Mouse (Mus musculus) stomach, embryonic 15.5 days (tissue): ENCODE results near the gene Sp3. TPM values are rescaled to one million over a fixed set of nuclear protein-coding genes. Genes with fewer than 3 reads are reported as not detected.

Experiments
- ATAC-seq: fragments of 200-750 bp; cut with Nextera tagmentation; 2 replicates; pipeline ENCODE4 v1.8.0; 2017; ENCODE audit warnings: low read depth, moderate number of reproducible peaks, moderate TSS enrichment; ENCODE audit not compliant: insufficient read depth, low FRiP score
- H3K27ac ChIP-seq: fragments of 300-500 bp; sonication (generic); 2 replicates; pipeline ENCODE4 v1.5.1; 2015; ENCODE audit warnings: mild to moderate bottlenecking, inconsistent platforms
- H3K27me3 ChIP-seq: fragments of 300-500 bp; sonication (generic); replicated peaks from 2 replicates; pipeline ENCODE4 v1.6.1; 2015; ENCODE audit warnings: inconsistent platforms
- H3K36me3 ChIP-seq: fragments of 300-500 bp; sonication (generic); 2 replicates; pipeline ENCODE4 v1.6.1; 2015; ENCODE audit warnings: inconsistent platforms
- H3K4me1 ChIP-seq: fragments of 300-500 bp; sonication (generic); 2 replicates; pipeline ENCODE4 v1.6.1; 2015; ENCODE audit warnings: inconsistent platforms
- H3K4me2 ChIP-seq: fragments of 300-500 bp; sonication (generic); 2 replicates; pipeline ENCODE4 v1.6.1; 2015; ENCODE audit warnings: mild to moderate bottlenecking, inconsistent platforms
- H3K4me3 ChIP-seq: fragments of 300-500 bp; sonication (generic); replicated peaks from 2 replicates; pipeline ENCODE4 v1.5.1; 2015; ENCODE audit warnings: inconsistent platforms
- H3K9ac ChIP-seq: fragments of 300-500 bp; sonication (generic); 2 replicates; pipeline ENCODE4 v1.6.1; 2015; ENCODE audit warnings: inconsistent platforms
- H3K9me3 ChIP-seq: fragments of 300-500 bp; sonication (generic); 2 replicates; pipeline ENCODE4 v1.6.1; 2016; ENCODE audit warnings: inconsistent platforms
- WGBS: fragments of 180-500 bp; shearing (Covaris S2); methylation state at CpG from one replicate; pipeline ENCODE4 v1.1.7; 2015; 5-methylcytosine and 5-hydroxymethylcytosine counted together
- polyA plus RNA-seq: library from polyadenylated mRNA; unstranded; fragments of >200 nt; fragmentation: Nextera tagmentation; extraction: Ambion mirVana; gene quantifications from 2 replicates; pipeline ENCODE4 v1.2.1, GENCODE M21; 2015

The Sp3 gene
- polyA plus RNA-seq, 1 experiment from 2014 or later = 49.2 TPM

DNA sequence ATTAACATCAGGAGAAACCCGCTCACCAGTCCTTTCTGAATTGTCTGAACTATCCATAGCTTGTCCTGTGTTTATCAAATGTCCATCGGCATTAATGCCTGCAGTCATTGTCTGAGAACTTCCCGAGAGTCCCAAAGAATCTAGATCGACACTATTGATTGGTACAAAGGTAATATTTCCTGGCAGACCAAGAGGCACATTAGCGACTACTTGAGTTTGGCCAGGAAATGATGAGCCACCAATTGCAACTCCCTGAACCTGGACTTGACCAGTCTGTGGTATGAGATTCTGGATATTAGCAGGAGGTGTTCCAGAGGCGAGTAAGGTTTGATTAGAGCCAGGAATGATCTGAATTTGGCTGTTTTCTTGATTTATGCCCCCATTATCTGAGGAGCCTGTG, 9.4 kb downstream of the Sp3 start:
- Histone ChIP-seq H3K4me3 (no peak overlapping the region), H3K36me3 (peaks cover 13% of the 10 kb centered on the region), H3K4me2 (no peak overlapping the region), H3K27ac (no peak overlapping the region), H3K4me1 (0 out of 2 replicates have a peak, but pooled peaks cover 5% of the 10 kb centered on the region), H3K9me3 (no peaks in the 10 kb centered on the region), H3K9ac (no peak overlapping the region), H3K27me3 (no peaks in the 10 kb centered on the region)
- WGBS = 92% methylated on average over 6 of the region's 6 CpGs
- ATAC-seq = no peak

DNA sequence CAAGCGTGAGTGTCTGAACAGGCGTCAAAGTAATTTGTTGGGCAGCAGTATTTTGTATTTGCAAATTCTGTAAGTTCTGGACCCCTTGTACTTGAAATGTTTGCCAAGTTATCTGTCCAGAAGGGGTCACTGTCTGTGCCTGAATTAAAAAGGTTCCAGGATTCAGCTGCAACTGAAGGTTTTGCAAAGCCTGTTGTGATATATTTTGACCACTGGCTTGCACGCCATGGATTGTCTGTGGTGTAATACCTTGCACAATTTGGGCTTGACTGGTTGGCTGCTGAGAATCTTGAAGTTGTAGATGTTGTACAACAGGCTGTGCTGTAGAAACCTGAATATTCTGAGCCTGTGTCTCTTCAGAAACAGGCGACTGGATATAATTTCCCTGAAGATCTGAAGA, 9.9 kb downstream of the Sp3 start:
- Histone ChIP-seq H3K4me2 (no peak overlapping the region), H3K27ac (no peak overlapping the region), H3K4me3 (no peak overlapping the region), H3K27me3 (no peaks in the 10 kb centered on the region), H3K9ac (no peak overlapping the region), H3K36me3 (peaks cover 13% of the 10 kb centered on the region), H3K9me3 (no peaks in the 10 kb centered on the region), H3K4me1 (no peaks in the 10 kb centered on the region)
- 92% methylated on average over 4 of the region's 4 CpGs for WGBS
- no peak for ATAC-seq

DNA sequence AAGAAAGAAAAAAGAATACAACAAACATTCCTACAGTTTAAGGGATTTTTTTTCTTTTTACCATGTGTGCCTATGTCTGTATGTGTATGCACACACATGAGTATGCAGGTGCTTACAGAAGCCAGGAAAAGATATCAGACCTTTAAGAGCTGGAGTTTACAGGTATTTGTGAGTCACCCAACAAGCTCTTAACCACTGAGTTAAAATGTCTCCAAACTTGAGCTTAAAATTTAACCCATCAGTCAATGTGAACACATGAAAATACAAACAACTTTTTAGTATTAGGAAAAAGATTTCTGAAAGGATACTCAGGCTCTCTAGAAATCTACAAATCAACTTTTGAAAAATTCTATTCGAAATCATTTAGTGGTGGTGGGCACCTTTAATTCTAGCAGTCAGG, 11.7 kb downstream of the Sp3 start:
- Histone ChIP-seq H3K4me2 (no peak overlapping the region), H3K27me3 (no peaks in the 10 kb centered on the region), H3K36me3 (peaks cover 13% of the 10 kb centered on the region), H3K4me3 (no peak overlapping the region), H3K9me3 (no peaks in the 10 kb centered on the region), H3K9ac (no peak overlapping the region), H3K4me1 (no peaks in the 10 kb centered on the region), H3K27ac (no peak overlapping the region)
- 92% methylated on average over 1 of the region's 1 CpGs for WGBS
- no peak for ATAC-seq

DNA sequence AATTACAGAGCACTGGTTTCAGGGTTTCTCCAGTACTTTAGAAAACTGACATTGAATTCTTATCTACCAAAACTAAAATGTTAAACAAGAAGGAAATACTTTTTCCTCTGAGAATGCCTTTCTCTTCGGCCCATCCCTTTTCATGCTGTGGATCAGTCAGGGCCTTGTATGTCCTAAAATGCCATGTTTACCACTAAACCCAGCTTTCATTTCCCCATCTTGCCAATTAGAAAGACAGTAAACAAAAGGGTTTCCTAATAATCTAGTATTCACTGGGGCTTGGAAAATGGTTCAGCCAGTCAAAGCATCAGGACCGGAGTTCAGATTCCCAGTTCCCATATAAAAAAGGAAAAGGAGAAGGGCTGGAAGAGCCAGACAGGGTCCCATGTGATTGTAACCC, 14.8 kb downstream of the Sp3 start:
- WGBS = 85% methylated on average over 2 of the region's 2 CpGs
- Histone ChIP-seq H3K4me1 (no peaks in the 10 kb centered on the region), H3K27me3 (no peaks in the 10 kb centered on the region), H3K4me3 (no peak overlapping the region), H3K9ac (no peak overlapping the region), H3K27ac (no peak overlapping the region), H3K36me3 (peaks cover 12% of the 10 kb centered on the region), H3K9me3 (no peaks in the 10 kb centered on the region), H3K4me2 (no peak overlapping the region)
- ATAC-seq = no peak

DNA sequence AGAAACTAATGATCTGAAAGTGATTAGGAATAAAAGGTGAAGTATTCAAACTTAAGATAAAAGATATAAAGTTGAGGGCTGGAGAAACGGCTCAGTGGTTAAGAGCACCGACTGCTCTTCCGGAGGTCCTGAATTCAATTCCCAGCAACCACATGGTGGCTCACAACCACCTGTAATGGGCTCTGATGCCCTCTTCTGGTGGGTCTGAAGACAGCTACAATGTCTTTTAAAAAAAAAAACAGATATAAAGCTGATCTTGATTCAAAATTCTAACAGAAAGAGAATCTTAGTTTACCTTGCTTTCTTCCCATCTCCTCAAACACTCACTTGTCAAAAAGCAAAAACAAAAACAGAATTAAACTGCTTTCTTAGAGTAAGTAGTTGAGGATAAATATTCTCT, 23.8 kb downstream of the Sp3 start:
- Histone ChIP-seq H3K4me1 (no peaks in the 10 kb centered on the region), H3K27ac (no peak overlapping the region), H3K4me2 (no peak overlapping the region), H3K4me3 (no peak overlapping the region), H3K36me3 (no peaks in the 10 kb centered on the region; the same call in 1 of the 2 replicates), H3K27me3 (no peaks in the 10 kb centered on the region), H3K9me3 (no peaks in the 10 kb centered on the region), H3K9ac (no peak overlapping the region)
- no peak for ATAC-seq
- over 99% methylated on average over 3 of the region's 3 CpGs for WGBS

DNA sequence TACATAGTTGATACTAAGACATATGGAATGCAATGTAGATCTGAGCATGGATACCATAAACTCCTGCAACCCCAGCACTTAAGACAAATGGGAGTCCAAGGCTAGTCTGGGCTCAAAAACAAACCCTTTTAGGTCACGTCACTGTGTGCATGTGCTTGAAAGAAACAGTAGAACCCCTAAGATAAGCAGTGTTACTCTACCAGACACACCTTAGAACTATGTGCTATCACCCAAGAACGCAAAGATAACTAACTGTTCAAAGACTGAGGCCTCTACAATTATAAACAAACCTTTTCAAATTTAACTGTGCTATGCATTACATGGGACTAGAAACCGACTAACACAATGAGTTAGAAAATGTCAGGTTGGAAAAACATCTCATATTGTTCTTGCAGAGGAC, 27.3 kb downstream of the Sp3 start:
- H3K27ac ChIP-seq = no peak overlapping the region
- no peaks in the 10 kb centered on the region for H3K27me3 ChIP-seq
- 0 out of 2 replicates have a peak, but pooled peaks cover 4% of the 10 kb centered on the region for H3K36me3 ChIP-seq
- H3K4me2 ChIP-seq = no peak overlapping the region
- no peak overlapping the region for H3K9ac ChIP-seq
- 83% methylated on average over 3 of the region's 3 CpGs for WGBS
- H3K9me3 ChIP-seq = no peaks in the 10 kb centered on the region
- no peak for ATAC-seq
- H3K4me1 ChIP-seq = no peaks in the 10 kb centered on the region
- H3K4me3 ChIP-seq = no peak overlapping the region

DNA sequence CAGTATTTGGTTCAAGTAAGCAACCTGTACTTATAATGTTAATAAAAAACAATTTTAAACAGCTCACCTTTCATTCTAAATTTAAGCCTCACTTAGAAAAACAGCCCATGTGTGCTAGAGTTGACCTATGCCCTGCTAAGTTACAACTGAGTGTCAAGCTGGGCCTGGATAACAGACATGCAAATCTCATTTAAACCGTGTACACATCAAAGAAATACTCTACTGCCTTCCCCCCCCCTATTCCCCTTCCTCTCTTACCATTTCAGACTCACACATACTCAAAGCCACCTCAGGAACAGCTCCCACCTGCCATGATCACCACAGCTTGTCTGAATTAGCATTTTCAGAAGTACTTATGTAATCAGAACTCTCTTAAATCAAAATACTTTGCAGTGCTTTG, 44.3 kb downstream of the Sp3 start:
- H3K9ac ChIP-seq = no peak overlapping the region
- ATAC-seq = no peak
- WGBS = 33% methylated on average over 1 of the region's 1 CpGs

DNA sequence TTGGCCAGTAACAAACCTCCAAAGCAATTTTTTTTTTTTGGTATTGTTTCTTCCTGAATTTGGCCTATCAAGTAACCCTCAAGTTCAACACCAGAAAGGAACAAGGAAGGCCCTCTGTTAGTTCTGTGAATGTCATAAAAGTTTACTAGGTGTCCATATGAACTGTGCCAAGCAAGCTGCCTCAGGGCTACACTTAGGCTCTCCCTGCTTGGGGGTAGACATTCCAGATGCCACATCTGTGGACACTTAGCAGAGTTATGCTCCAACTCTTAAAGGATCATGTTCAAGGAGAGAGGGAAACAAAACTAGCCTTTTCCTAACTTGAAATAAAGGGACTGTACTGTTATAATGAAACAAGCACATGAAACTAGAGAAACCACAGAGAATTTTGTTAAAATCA, 48.1 kb downstream of the Sp3 start:
- Histone ChIP-seq H3K27me3 (no peaks in the 10 kb centered on the region), H3K4me2 (no peak overlapping the region), H3K27ac (no peak overlapping the region), H3K4me1 (no peaks in the 10 kb centered on the region), H3K9me3 (no peaks in the 10 kb centered on the region), H3K36me3 (peaks cover 3% of the 10 kb centered on the region; the same call in 1 of the 2 replicates), H3K9ac (no peak overlapping the region), H3K4me3 (no peak overlapping the region)
- ATAC-seq = no peak

More for the DNA sequence above, 44.3 kb downstream of the Sp3 start:
- H3K27me3 ChIP-seq = no peaks in the 10 kb centered on the region
- H3K27ac ChIP-seq = no peak overlapping the region
- no peaks in the 10 kb centered on the region for H3K4me1 ChIP-seq
- no peaks in the 10 kb centered on the region for H3K9me3 ChIP-seq
- peaks cover 10% of the 10 kb centered on the region; the same call in 1 of the 2 replicates for H3K36me3 ChIP-seq
- no peak overlapping the region for H3K4me2 ChIP-seq
- H3K4me3 ChIP-seq = no peak overlapping the region

DNA sequence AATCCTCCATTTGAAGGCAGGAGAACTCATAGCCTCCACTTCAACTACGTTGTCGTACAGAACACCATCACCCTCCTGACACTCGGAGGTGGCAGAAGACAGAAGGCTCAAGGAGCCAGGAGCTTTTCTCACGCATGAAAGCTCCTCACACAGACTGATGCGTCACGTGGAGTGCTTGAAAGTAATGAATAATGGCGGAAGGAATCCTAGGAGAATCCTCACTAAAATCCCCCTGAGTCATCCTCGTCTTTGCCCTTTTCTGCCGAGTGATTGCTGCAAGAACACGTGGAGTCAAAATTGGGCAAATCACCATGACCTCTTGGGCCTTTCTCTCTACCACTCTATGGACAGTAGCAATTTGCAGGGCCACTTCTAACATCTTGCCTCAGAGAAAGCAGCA, 55.3 kb downstream of the Sp3 start:
- no peak for ATAC-seq
- no peaks in the 10 kb centered on the region for H3K4me1 ChIP-seq

DNA sequence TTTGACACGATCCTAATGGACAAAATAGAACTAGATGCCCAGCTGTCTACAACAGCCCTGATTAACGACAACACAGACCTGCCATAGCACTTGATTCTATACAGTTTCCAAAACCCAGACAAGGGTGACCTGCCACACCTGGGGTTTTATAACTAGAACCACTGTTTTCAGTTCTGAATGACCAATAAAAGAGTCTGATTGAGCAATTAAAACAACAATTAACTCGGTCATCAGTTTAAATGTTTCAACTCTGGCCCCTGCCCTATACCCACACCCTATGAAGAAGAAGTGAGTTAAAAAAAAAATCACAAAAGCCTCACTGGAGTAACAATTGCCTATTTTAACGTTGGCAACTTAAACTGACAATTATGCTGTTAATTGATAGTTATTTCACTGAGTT, 64.1 kb downstream of the Sp3 start:
- Histone ChIP-seq H3K4me1 (no peaks in the 10 kb centered on the region), H3K9ac (no peak overlapping the region), H3K36me3 (no peaks in the 10 kb centered on the region), H3K9me3 (no peaks in the 10 kb centered on the region), H3K4me3 (no peak overlapping the region), H3K27me3 (no peaks in the 10 kb centered on the region), H3K4me2 (no peak overlapping the region), H3K27ac (no peak overlapping the region)
- WGBS = 67% methylated on average over 4 of the region's 4 CpGs
- ATAC-seq = no peak

More for the DNA sequence above, 55.3 kb downstream of the Sp3 start:
- no peaks in the 10 kb centered on the region for H3K9me3 ChIP-seq
- no peaks in the 10 kb centered on the region for H3K36me3 ChIP-seq
- 87% methylated on average over 10 of the region's 10 CpGs for WGBS
- H3K4me3 ChIP-seq = no peak overlapping the region
- H3K9ac ChIP-seq = no peak overlapping the region
- no peaks in the 10 kb centered on the region for H3K27me3 ChIP-seq
- no peak overlapping the region for H3K4me2 ChIP-seq
- no peak overlapping the region for H3K27ac ChIP-seq

DNA sequence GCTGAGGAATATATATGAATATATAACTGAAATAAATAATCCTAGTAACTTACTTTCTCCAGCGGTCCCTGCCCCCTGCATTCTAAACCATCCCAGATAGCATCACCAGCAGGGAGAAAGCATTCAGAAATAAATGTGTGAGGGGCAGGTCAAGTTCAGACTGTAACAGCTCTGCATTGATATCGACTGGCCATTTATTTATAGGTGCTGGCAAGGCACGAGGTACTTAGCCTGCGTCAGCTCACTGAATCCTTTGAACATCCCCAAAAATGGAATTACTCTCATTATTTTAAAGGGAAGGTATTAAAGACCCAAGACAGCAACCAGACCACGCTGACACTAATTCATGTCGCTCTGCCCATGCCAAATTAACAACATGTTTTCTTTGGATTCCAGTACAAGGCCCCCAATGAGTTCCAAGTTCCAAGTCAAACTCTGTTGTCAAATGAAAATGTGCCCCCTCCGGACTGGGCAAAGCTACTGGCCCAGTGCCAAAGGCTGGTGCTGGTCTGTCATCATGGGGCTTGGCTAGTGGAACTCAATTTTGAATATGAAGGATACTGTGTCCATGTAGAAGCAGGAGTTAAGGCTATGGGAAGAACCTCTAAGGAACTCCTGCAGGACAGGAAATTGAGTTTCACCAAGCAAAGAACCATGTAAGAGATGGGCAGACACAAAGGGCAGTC, 64.9 kb downstream of the Sp3 start:
- ATAC-seq = no peak
- H3K4me3 ChIP-seq = no peak overlapping the region
- H3K36me3 ChIP-seq = no peaks in the 10 kb centered on the region
- no peaks in the 10 kb centered on the region for H3K4me1 ChIP-seq
- H3K9me3 ChIP-seq = no peaks in the 10 kb centered on the region
- 86% methylated on average over 7 of the region's 7 CpGs for WGBS
- no peak overlapping the region for H3K4me2 ChIP-seq
- no peaks in the 10 kb centered on the region for H3K27me3 ChIP-seq
- H3K27ac ChIP-seq = no peak overlapping the region
- H3K9ac ChIP-seq = no peak overlapping the region

DNA sequence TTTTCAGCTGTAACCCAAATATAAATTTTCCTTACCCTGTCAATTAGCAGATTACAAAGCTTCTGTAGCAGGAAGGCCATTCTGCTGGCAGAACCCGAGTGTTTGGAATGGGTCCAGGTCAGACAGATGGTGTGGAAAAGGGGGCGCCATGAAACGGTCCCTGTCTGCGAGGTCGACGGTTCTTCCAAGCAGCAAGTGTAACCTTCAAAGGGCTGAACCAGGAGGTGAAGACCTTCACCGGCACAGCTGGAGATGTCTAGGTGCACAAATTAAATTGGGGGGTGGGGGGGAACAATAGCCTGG, 66.8 kb downstream of the Sp3 start:
- no peak for ATAC-seq
- Histone ChIP-seq H3K4me1 (no peaks in the 10 kb centered on the region), H3K9ac (no peak overlapping the region), H3K27ac (no peak overlapping the region), H3K27me3 (no peaks in the 10 kb centered on the region), H3K4me2 (no peak overlapping the region), H3K36me3 (no peaks in the 10 kb centered on the region), H3K9me3 (no peaks in the 10 kb centered on the region), H3K4me3 (no peak overlapping the region)
- 74% methylated on average over 7 of the region's 7 CpGs for WGBS
